Mouse (Mus musculus) gastrocnemius, adult 2 months (tissue): Measurements from ENCODE around the gene Ghrhr. TPM values are rescaled to one million over a fixed set of nuclear protein-coding genes. Genes with fewer than 3 reads are reported as not detected.

ENCODE experiments used
- DNase-seq: peaks from one replicate; pipeline ENCODE4 v3.0.0; 2022
- H3K27ac ChIP-seq: fragments of 200-600 bp; 2 replicates; pipeline ENCODE4 v1.8.1; 2022; ENCODE audit warnings: mild to moderate bottlenecking
- H3K4me3 ChIP-seq: fragments of 200-600 bp; 2 replicates; pipeline ENCODE4 v1.8.1; 2022; ENCODE audit warnings: mild to moderate bottlenecking, moderate library complexity
- CTCF ChIP-seq: fragments of 200-600 bp; IDR thresholded peaks from 2 replicates; pipeline ENCODE4 v1.8.1; 2022; ENCODE audit warnings: antibody characterized with exemption, mild to moderate bottlenecking, moderate library complexity
- intact Hi-C: fragments of 180-260 bp; cut with DNase I; formaldehyde crosslinking; loops from one replicate; pipeline ENCODE4 v1.15.1; 2025
- long read RNA-seq, 2 experiments: library from polyadenylated mRNA; stranded (forward); transcript quantifications; one replicate each; pipeline ENCODE4 v2.0.0; 2021
- total RNA-seq, 2 experiments: library from RNA; stranded (reverse); gene quantifications; 2 replicates each; pipeline ENCODE4 v1.2.3; 2021

Ghrhr gene
- total RNA-seq = not detected
- long read RNA-seq, experiment 1 = 0 reads
- long read RNA-seq, experiment 2 = 0 reads

- intact Hi-C loops = no loop called here
- TF ChIP-seq CTCF = no peak
- H3K4me3 ChIP-seq = no peak within 1 kb of the TSS
- no peak for DNase-seq
- no peak within 1 kb of the TSS for H3K27ac ChIP-seq
Observed at GRCm38 (mm10) chr6:55376076-55376475, at the start of gene Ghrhr. TSS of gene Ghrhr (plus strand) at chr6:55376295.

GRCm38 (mm10) chr6:55326299-55326698, 49.8 kb upstream of the Ghrhr start:
- DNase-seq = peak; percentile 39
- H3K4me3 ChIP-seq = peak overlapping the region; percentile 47
- peak overlapping the region; percentile 80 for H3K27ac ChIP-seq
- intact Hi-C loops = no loop called here
- no peak for TF ChIP-seq CTCF

GRCm38 (mm10) chr6:55327326-55327725, 48.8 kb upstream of the Ghrhr start:
- intact Hi-C loops = no loop called here
- peak overlapping the region; percentile 47; the same call in 1 of the 2 replicates for H3K4me3 ChIP-seq
- TF ChIP-seq CTCF = no peak
- DNase-seq = no peak
- peak overlapping the region; percentile 80 for H3K27ac ChIP-seq

GRCm38 (mm10) chr6:55328179-55328578, 47.9 kb upstream of the Ghrhr start:
- DNase-seq = no peak
- intact Hi-C loops = no loop called here
- TF ChIP-seq CTCF = no peak
- peak overlapping the region; percentile 80; the same call in 1 of the 2 replicates for H3K27ac ChIP-seq
- H3K4me3 ChIP-seq = no peak overlapping the region

- Histone ChIP-seq H3K4me3 (peak overlapping the region; percentile 45), H3K27ac (peak overlapping the region; percentile 80)
- intact Hi-C loops = loop anchor here (5.0 kb wide), 1 partner anchor 89 kb away; no protein-coding TSS in a partner anchor
- peak; percentile 36 for DNase-seq
- TF ChIP-seq CTCF = no peak
Observed at GRCm38 (mm10) chr6:55331315-55331714, 44.8 kb upstream of the Ghrhr start.

GRCm38 (mm10) chr6:55332100-55332772, 43.9 kb upstream of the Ghrhr start:
- TF ChIP-seq CTCF = no peak

DNA sequence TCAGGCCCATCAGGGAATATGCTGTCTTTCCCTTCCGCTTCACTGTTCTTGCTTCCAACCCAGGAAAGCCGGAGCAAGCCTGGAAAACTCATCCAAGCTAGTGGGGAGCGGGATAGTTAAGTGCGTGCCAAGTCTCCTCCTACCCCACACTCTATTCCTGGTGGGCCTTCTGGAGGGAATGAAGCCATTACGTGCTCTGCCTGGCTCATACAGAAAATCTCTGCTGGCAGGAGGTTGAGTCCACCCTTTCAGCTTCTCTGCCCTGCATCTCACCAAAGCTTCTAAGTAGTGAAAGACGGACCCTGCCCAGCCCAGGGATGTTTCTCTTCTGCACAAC, 43.4 kb upstream of the Ghrhr start:
- H3K27ac ChIP-seq = peak overlapping the region; percentile 80
- no peak for DNase-seq
- intact Hi-C loops = loop anchor here (5.0 kb wide), 1 partner anchor 90 kb away; no protein-coding TSS in a partner anchor

More at GRCm38 (mm10) chr6:55332100-55332772, 43.9 kb upstream of the Ghrhr start:
- Histone ChIP-seq H3K4me3 (peak overlapping the region; percentile 45), H3K27ac (peak overlapping the region; percentile 80)
- no peak for DNase-seq
- intact Hi-C loops = loop anchor here (5.0 kb wide), 1 partner anchor 90 kb away; no protein-coding TSS in a partner anchor

GRCm38 (mm10) chr6:55335989-55336514, 40.0 kb upstream of the Ghrhr start, which contains the start of gene Aqp1:
TSS of gene Aqp1 (plus strand) at chr6:55336432.
- intact Hi-C loops = no loop called here
- Histone ChIP-seq H3K4me3 (peak within 1 kb of the TSS; percentile 70), H3K27ac (peak within 1 kb of the TSS; percentile 87)
- TF ChIP-seq CTCF = no peak
- peak; percentile 74 for DNase-seq

More for the DNA sequence above, 43.4 kb upstream of the Ghrhr start:
- no peak for TF ChIP-seq CTCF
- no peak overlapping the region; the same call in 1 of the 2 replicates for H3K4me3 ChIP-seq

- Histone ChIP-seq H3K27ac (peak overlapping the region; percentile 87), H3K4me3 (peak overlapping the region; percentile 70)
- intact Hi-C loops = no loop called here
- TF ChIP-seq CTCF = no peak
- no peak for DNase-seq
Observed at GRCm38 (mm10) chr6:55337242-55337641, 38.9 kb upstream of the Ghrhr start.

DNA sequence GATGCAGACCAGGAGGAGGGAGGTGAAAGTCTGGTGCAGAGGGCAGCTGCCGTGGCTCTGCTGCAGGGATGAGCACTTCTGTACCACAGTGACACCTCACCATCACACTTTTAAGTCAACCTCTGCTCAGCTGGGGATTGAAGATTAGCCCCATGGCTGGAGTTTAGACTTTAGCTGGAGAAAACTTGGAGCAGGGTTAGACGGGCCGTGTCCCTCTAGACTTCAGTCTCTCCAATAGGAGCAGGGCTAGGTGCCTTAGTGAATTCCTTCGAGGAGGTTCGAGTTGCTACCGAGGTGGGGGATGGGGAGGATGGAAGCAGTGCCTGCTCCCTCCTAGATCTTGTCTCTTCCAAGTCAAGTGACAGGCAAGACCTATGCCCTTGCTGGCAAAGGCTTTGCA, 38.0 kb upstream of the Ghrhr start:
- intact Hi-C loops = no loop called here
- no peak for DNase-seq
- Histone ChIP-seq H3K27ac (peak overlapping the region; percentile 87), H3K4me3 (peak overlapping the region; percentile 70)
- TF ChIP-seq CTCF = no peak

DNA sequence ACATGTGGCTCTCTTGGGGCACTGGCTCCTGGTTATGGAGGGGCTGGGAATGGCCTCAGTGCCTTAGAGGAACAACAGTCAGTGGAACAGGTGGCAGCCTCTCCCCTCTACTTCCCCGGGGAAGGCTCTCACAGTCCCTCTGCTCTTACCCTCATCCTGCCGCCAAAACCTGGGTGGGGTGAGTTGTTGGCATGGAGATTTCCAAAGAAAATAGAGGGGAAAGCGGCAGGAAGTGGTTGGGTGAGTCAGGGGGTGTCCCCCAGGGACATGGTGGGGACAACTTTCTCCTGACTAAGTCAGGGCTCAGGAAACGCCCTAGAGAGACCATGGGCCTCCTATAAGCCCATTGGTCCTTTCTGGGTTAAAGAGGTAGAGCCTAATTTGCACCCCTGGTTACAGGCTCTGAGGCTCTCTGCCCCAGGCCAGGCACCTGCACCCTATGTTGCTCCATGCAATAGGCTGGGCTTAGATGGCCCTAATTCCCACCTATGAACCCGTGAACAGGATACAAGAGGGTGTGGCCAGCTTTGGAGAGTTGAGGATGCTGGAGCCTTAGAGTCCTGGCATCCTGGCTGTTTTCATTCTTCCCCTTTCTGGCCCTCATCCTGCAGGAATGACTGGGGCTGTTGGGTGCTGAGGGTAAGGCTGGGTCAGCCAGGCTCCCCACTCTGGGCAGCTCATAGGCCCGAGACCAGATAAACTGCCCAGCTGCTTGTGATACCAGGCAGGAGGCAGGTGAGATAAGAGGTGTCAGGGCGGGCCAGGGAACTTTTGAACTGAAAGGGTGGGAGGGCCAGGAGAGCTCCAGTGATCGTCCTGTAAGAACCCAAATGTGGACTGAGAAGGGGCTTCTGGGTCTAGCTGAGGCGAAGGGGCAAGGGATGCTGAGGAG, 36.9 kb upstream of the Ghrhr start:
- intact Hi-C loops = no loop called here
- TF ChIP-seq CTCF = no peak
- DNase-seq = peak; percentile 21
- Histone ChIP-seq H3K27ac (peak overlapping the region; percentile 87), H3K4me3 (peak overlapping the region; percentile 70)

GRCm38 (mm10) chr6:55341688-55342087, 34.4 kb upstream of the Ghrhr start:
- peak overlapping the region; percentile 70 for H3K4me3 ChIP-seq
- TF ChIP-seq CTCF = no peak
- peak overlapping the region; percentile 87 for H3K27ac ChIP-seq
- DNase-seq = peak; percentile 17
- intact Hi-C loops = no loop called here
